Mouse (Mus musculus): Measurements from ENCODE around the gene Lrrc4b. TPM values are rescaled to one million over a fixed set of nuclear protein-coding genes. Genes with fewer than 3 reads are reported as not detected.

Gene Lrrc4b
- total RNA-seq, 2 experiments from 2014 or later, result 322 to 333 TPM

DNA sequence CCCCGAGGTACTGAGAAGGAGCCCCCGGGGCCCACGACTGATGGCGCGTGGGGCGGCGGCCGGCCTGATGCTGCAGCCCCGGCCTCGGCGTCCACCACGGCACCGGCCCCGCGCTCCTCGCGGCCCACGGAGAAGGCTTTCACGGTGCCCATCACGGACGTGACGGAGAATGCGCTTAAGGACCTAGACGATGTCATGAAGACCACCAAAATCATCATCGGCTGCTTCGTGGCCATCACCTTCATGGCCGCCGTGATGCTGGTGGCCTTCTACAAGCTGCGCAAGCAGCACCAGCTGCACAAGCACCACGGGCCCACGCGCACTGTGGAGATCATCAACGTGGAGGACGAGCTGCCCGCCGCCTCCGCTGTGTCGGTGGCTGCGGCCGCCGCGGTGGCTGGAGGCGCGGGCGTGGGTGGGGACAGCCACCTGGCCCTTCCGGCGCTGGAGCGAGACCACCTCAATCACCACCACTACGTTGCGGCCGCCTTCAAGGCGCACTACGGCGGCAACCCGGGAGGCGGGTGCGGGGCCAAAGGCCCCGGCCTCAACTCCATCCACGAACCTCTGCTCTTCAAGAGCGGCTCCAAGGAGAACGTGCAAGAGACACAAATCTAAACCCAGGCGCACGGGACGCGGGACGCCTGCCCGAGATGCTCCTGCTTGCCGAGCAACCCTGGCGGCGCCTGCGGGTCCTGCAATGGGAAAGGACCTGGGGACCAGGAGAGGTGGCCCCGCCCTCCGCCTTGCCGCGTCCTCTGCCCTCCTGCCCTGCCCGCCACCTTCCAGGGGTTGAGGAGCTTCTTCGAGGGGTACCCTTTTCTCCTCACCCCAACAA is 33.6 kb downstream of the Lrrc4b start:
- DNase-seq (ENCODE audit: extremely low spot score in 1 of 2, low spot score in 1 of 2), result no peak

DNA sequence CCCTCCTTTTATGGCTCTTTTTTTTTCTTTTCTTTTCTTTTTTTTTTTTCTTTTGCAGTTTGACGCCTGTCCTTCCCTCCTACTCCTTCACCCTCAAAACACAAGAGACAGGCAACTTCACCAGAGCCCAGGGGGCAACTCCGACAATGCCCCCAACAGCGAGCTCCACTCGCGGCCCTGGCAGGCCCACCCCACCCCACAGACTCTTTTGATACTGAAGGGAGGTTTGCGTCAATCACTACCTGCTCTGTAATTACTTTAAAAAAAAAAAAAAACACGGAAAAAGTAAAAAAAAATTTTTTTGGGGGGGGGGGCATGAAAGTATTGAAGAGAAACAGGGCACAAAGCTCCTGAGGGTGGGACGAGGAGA is 34.2 kb downstream of the Lrrc4b start:
- DNase-seq (ENCODE audit: extremely low spot score in 1 of 2, low spot score in 1 of 2), result no peak

DNA sequence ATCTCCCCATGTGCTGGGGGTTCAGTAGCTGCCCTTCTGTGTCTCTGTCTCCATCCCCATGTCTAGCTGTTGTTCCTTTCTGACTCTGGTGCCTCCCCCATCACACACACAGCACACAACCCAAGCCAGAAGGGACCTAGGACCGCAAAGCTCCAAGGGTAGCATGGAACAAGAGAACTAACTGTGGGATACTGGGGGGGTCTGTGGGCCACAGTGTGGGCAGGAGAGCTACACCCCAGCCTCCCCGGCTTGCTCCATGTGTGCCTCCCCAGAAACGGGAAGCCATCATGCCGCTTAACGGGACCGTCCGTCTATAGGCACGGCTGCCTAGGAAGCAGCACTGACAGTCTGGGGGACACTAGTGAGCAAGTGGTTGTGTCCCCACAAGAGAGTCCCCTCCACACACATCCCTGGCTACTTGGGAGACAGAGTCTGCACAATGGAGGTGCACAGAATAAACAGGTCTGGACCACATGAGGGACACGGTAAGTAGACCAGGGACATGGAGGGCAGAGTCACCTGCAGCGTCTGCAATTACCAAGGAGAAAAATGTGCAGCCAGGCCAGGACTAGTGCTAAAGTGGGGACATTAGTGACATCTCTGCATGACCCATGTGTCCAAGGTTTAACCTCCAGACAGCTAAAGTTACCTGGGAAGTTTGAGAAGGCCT is 34.9 kb downstream of the Lrrc4b start:
- no peak for DNase-seq (ENCODE audit: extremely low spot score in 1 of 2, low spot score in 1 of 2)

DNA sequence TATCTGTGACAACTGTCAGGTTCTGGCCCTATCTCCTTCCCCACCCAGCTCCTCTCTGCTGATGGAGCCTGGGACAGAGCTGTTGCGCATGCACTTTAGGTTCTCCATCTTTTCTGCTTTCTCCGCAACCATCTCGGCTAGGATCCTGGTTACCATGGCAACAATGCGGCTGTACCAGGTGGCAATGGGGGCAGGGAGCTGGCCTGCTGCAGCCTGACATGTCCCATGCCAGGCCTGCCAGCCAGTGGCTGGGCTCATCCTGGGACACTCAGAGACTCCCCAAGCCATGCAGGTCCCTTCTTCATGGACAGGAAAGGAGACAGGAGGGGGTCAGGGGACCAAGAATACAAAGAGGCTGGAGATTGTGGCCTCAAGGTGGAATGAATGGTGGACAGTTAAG is 35.7 kb downstream of the Lrrc4b start:
- peak; percentile 66 to 73 for DNase-seq (ENCODE audit: extremely low spot score in 1 of 2, low spot score in 1 of 2)

DNA sequence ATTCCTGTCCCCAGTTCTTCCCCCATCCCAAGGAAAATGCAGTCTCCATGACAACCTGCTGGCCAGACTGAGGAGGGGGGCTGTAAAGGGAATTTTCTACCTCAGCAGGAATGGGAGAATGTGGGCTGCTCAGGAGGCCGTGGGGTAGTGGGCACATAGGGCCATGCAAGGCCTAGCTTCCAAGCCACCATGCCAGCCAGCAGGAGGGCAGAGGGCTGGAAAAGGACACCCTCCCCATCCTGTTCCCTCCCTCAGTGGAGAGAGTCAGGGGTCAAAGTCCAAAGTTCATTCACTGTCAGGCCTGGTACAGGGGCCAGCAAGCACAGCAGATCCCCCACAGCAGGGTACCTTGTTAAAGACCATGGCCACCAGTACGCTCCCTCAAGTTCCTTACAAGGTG is 36.3 kb downstream of the Lrrc4b start, which contains the start of gene Aspdh:
Gene Aspdh (plus strand): TSS at position 281 of the 400 bp plus-strand sequence.
- DNase-seq (ENCODE audit: extremely low spot score in 1 of 2, low spot score in 1 of 2), result no peak

DNA sequence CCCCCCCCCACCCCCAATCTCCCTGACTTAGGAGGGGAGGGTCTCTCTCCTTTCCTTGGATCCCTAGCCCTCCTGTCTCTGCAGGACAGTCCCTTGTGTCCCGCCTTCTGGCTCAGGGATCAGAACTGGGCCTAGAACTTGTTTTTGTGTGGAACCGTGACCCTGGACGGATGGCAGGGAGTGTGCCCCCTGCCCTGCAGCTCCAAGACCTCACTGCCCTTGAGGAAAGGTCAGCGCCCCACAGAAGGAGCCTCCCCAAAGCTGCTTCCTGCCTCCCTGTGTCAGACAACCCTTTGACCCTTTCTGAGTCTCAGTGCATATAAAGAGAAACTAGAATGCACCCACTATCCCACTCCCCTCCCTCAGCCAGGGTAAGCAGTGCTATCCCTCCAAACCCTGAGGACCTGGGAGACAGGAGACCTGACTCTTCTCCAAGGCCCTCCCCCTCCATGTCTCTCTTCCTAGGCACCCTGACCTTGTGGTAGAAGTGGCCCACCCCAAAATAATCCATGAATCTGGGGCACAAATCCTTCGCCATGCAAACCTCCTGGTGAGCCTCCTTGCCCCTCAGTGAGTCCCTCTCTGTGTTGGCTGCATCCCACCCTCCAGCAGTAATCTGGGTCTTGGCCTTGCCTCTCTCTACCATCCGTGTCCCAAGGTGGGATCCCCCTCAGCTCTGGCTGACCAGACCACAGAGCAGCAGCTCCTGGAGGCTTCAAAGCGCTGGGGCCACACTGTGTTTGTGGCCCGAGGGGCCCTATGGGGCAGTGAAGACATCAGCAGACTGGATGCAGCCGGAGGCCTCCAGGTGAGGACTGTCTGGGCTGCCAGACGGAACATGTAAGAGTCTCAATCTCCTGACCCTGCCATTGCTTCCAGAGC is 37.4 kb downstream of the Lrrc4b start:
- peak; percentile 17 to 19 for DNase-seq (ENCODE audit: extremely low spot score in 1 of 2, low spot score in 1 of 2)

DNA sequence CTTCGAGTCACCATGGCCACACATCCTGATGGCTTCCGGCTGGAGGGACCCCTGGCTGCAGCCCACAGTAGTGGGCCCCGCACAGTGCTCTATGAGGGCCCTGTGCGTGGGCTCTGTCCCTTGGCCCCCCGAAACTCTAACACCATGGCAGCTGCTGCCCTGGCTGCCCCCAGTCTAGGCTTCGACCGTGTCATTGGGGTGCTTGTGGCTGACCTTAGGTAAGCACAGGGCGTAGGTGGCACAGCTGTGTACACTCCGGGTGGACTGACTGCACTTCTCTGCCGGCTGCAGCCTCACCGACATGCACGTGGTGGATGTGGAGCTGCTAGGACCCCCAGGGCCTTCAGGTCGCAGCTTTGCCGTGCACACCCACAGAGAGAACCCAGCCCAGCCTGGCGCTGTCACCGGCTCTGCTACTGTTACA is 38.1 kb downstream of the Lrrc4b start:
- peak in 1 of 2 experiments; percentile 27 for DNase-seq (ENCODE audit: extremely low spot score in 1 of 2, low spot score in 1 of 2)

DNA sequence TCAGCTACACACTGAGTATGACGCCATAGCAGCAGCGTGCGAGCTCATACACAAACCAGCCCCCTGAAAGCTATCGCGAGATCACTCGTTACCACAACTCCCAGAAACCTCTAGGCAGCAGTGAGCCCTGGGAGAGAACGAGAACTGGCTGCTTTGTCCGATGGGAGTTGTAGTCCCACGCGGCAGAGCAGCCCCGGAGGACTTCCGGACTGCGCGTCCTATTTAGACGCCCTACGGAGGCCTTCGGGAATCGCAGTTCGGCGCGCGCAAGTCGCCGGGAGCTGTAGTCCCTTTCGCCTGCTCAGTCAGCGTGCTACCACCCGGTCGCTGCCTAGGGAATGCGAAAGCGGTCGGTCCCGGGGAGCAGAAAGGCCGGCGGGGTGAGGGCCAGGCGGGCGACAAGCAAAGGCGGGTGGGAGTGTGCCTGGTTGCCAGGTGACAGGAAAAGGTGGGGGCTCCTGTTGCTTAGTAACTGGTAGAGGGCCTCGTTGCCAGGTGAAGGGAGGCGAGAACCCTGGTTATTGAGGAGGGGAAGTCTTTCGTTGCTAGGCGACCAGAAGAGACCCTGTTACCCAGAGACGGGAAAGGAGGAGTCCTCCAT is 39.1 kb downstream of the Lrrc4b start, which contains the start of gene Josd2:
Gene Josd2 (plus strand): TSS at position 170 of the 601 bp plus-strand sequence.
- DNase-seq (ENCODE audit: extremely low spot score in 1 of 2, low spot score in 1 of 2), result peak; percentile 82 to 90

DNA sequence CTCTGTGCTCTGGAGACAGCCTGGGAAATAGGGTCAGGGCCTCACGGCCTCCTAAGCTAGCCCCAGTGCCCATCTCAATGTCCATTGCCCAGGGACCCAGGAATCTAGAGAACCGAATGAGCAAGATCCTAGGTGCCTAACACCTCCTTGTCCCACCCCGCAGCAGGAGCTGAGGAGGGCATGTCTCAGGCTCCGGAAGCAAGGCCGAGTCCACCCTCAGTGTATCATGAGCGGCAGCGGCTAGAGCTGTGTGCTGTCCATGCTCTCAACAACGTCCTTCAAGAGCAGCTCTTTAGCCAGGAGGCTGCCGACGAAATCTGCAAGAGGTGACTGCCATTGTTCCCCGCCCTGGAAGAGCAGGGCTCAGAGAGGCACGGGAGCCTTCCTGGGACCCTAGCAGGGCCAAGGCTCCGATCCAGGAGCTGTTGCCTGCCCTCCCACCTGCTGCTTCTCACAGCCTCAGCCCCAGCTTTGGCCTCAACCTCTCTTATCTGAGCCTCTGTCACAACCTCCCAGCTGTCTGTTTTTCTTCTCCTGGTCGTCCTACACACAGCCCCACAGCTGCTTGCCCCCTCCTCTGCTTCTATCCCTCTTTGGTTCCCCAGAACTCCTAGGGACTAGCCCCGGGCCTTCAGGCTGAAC is 39.9 kb downstream of the Lrrc4b start:
- DNase-seq (ENCODE audit: extremely low spot score in 1 of 2, low spot score in 1 of 2), result no peak

DNA sequence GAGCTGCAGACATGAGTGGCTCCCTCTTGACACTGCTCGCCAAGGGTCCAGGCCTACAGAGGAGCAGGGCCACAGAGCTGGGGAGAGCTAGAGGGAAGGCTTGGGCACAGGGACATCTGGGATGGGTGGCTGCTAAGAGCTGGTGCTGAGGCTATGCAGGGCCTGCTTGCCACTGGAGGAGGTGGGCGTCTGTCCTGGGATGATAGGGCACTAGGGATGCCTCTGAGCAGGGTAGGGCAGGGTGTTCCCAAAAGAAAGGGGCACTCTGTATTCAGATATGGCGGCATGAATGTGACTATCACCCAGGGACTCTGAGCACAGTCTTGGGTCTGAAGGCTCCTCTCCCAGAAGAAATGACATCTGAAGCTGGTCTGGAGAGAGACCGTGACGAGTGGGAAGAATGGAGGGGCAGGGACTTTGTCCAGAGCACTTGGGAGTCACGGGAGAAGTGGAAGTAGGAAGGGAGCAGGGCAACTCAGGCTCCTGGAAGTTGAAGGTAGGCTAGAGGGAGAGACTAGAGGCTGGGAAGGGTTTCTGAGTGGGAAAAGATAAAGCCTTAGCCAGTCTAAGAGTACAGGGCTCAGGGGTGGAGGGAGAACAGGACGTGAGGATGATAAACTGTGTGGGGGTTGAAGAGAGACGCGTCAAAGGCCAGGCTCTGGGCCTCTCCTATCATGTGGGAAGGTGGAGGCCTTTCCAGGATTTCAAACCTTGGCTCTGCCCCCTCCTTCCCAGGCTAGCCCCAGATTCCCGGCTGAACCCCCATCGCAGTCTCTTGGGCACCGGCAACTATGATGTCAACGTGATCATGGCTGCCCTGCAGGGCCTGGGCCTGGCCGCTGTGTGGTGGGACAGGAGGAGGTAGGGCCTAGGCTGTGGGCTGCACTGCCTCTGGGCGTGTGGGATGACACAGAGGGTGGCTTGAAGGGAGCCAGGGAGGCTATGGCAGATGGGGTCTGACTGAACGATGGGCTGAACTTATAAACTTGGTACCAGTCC is 41.2 kb downstream of the Lrrc4b start:
- no peak for DNase-seq (ENCODE audit: extremely low spot score in 1 of 2, low spot score in 1 of 2)

DNA sequence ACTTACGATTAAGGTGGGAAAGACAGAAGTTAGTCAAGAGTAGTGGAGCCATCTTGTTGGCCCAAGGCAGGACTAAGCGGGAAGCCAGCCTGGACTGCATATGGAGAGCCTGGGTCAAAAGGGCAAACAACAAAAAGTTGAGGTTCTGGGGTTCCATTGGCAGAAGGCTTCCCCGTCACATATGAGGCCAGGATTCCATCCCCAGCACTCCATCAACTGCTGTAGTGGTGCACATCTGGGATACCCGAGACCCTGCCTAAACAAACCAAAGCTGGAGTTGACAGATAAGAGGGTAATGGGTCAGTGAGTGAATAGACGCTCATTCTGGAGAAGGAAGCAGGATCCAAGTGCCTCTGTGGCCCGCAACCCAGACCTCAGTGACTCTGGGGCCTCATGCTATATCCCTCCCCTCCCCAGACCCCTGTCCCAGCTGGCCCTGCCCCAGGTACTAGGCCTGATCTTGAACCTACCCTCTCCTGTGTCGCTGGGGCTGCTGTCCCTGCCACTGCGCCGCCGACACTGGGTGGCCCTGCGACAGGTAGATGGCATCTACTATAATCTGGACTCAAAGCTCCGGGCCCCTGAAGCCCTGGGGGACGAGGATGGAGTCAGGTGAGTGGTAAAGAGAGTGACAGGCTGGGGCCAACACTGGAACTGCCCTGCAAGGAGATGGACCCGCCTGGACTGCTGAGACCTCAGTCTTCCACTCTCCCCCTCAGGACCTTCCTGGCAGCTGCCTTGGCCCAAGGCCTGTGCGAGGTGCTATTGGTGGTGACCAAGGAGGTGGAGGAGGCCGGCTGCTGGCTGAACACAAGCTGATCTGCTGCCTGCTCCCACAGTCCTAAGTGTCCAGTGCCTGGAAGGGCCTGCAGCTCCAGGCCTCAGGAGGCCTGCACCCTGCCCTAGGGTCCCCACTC is 42.1 kb downstream of the Lrrc4b start:
- DNase-seq (ENCODE audit: extremely low spot score in 1 of 2, low spot score in 1 of 2), result no peak

DNA sequence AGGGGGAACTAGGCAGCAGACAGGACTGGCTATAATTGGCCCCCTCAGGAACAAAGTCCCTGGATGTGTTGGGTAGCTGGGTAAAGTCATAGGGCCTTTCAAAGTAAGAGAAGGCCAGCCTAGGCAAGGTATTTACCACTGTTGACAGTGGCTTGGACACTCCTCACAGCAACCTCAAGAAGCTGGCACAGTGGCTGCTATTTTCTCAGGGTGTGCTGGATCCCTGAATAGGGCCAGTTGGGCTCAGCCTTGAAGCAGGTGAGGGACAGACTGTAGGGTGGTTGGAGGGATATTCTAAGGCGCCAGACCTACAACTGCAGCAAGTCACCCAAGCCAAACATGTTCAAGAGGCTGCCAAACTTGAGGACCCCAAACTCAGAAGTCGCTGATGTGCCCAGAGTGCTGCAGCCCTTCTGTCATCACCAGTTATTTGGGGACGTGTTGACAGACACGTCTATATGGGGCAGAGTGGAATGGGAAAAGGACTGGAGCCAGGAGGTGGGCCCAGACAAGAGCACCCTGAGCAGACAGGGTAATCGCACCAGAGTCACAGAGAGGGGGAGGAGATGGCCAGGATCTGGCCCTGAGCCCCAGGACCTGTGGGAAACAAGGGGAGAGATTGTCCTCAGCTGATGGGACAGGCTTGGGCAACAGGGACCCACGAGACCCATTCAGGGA is 43.2 kb downstream of the Lrrc4b start:
- no peak for DNase-seq (ENCODE audit: extremely low spot score in 1 of 2, low spot score in 1 of 2)

DNA sequence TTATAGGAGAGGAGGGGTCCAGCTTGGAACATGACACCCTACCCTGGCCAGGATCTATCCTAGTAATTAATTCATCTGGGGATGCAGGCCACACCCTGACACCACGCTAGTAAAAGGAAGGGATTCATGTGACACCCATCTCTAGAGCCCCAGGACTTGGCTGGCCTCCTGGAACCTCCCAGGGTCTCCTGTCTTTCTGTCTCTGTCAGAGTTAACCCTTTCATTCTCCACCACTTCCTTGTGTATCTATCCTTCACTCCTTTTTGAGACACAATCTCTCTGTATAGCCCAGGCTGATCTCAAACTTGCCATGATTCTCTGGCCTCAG is 43.7 kb downstream of the Lrrc4b start:
- DNase-seq (ENCODE audit: extremely low spot score in 1 of 2, low spot score in 1 of 2), result no peak

DNA sequence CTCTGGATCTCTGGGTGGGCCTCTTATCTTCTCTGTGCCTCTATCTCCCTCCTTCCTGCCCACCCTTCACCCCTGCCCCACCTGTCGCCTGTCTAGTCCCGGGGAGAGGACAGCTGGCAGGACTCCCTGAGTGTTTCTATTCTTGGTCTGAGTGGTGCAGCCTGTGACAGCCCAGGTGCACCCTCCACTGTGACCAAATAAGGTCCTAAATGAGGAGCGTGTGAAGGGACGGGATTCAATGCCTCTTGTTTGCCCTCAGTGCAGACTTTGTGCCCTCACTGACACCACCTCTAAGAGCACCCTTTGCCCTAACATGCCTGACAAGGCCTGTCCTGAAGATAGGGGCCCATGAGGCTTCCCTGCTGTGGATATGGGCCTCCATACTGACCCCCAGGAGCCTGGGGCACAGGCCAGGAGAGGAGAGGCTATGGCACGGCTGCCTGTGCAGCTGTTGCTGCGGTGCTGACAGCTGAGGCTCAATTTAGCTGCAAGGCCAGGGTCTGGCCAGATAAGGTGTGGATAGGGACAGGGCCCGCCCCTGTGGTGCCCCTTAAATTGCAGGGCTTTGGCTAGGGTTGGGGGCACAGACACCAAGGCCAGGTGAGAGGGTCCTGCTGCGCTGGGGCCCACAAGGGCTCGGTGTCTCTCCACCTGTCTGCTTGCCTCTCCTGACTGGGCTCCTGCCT is 44.3 kb downstream of the Lrrc4b start:
- no peak for DNase-seq (ENCODE audit: extremely low spot score in 1 of 2, low spot score in 1 of 2)

DNA sequence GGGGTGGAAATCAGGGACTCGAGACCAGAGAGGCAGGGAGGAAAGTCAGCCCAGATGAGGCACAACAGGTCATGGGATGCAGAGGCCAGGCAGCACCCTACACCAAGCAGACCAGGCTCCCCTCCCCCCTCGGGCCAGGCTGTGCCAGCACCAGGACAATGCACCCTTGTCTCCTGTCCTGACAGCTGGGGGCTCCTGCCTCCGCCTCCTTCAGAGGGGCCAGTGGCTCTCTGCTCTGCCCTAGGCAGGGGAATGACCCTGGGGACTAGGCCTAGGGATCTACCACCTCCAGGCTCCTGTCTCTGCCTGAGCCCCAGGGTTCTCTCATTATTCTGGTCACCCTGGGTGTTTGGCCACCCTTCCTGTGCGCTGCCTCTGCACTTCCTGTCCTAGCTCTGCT is 45.6 kb downstream of the Lrrc4b start:
- DNase-seq (ENCODE audit: extremely low spot score in 1 of 2, low spot score in 1 of 2), result peak in 1 of 2 experiments; percentile 65

DNA sequence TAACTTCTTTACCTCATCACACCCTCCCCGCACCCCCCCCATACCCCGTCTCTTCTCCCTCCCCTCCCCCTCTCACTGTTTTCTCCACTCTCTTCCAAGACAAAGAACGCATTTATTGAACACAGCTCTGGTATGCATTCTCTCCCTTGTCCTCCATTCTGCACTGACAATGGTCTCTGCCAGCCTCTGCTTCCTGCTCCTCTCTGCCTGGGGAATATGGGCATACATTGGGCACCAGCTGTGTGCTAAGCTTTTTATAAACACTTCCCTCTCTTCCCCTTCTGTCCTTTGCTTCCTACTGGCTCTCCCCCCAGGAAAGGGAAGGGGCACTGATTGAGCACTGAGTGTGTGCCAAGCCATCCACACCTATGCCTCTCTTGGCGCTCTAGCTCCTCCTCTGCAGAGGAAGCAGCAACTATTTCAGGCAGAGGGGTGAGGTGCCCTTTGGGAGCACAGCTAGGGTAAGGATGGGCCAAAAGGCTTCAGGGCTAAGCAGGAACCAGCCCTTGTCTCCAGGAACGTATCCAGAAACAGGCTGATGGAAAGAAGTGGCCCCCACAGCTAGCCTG is 46.3 kb downstream of the Lrrc4b start:
- peak in 1 of 2 experiments; percentile 3 for DNase-seq (ENCODE audit: extremely low spot score in 1 of 2, low spot score in 1 of 2)

Data from layer of hippocampus, postnatal 25 days (tissue).